Mouse (Mus musculus) CH12.LX (cell line): ENCODE data around the gene Gm9195. TPM values are rescaled to one million over a fixed set of nuclear protein-coding genes. Genes with fewer than 3 reads are reported as not detected.

Experiments
- DNase-seq: peaks from one replicate; pipeline ENCODE4 v3.0.0-alpha.2; 2013; ENCODE audit errors: extremely low read depth
- H3K27ac ChIP-seq: 2 replicates; pipeline ENCODE4 v1.5.1; 2012; ENCODE audit warnings: low read depth, mild to moderate bottlenecking, control low read depth, moderate library complexity; ENCODE audit not compliant: insufficient read depth
- H3K27me3 ChIP-seq: replicated peaks from 2 replicates; pipeline ENCODE3; 2012; ENCODE audit warnings: inconsistent platforms
- H3K36me3 ChIP-seq, 2 experiments: replicated peaks in 1 of 2; 2 replicates each; pipeline versions ENCODE3 to v1.6.1; 2012; ENCODE audit warnings: inconsistent platforms in 1 of 2, low read length in 1 of 2, mild to moderate bottlenecking in 1 of 2, mixed read lengths in 1 of 2, moderate library complexity in 1 of 2; ENCODE audit not compliant: control insufficient read depth in 1 of 2, insufficient read depth in 1 of 2
- H3K4me1 ChIP-seq, 2 experiments: 2 replicates each; pipeline ENCODE4 v1.6.1; 2012; ENCODE audit warnings: inconsistent platforms in 1 of 2, moderate library complexity in 1 of 2; ENCODE audit not compliant: insufficient read depth in 2 of 2, control insufficient read depth in 1 of 2
- H3K4me2 ChIP-seq: 2 replicates; pipeline ENCODE4 v1.6.1; 2012; ENCODE audit warnings: low read depth, mild to moderate bottlenecking, control low read depth; ENCODE audit not compliant: poor library complexity, insufficient read depth, severe bottlenecking
- H3K4me3 ChIP-seq, 3 experiments: fragments of 150-350 bp in 1 of 3; sonication (generic) in 1 of 3; replicated peaks in 1 of 3; 2 replicates each; pipeline versions ENCODE3 to v1.5.1; 2011 to 2012; ENCODE audit warnings: low read depth in 2 of 3, low read length in 2 of 3, mild to moderate bottlenecking in 2 of 3, moderate library complexity in 2 of 3, control low read depth in 1 of 3, improper control_type of control experiment in 1 of 3, inconsistent platforms in 1 of 3, mixed read lengths in 1 of 3; ENCODE audit not compliant: poor library complexity in 1 of 3
- H3K79me2 ChIP-seq: replicated peaks from 2 replicates; pipeline ENCODE4 v1.6.1; 2012; ENCODE audit warnings: mild to moderate bottlenecking, moderate library complexity; ENCODE audit not compliant: control insufficient read depth, poor library complexity, insufficient read depth, severe bottlenecking; ENCODE audit errors: extremely low read depth
- H3K9ac ChIP-seq: 2 replicates; pipeline ENCODE4 v1.6.1; 2012; ENCODE audit warnings: low read depth, mild to moderate bottlenecking, control low read depth, moderate library complexity; ENCODE audit not compliant: insufficient read depth
- H3K9me3 ChIP-seq: replicated peaks from 2 replicates; pipeline ENCODE3; 2012; ENCODE audit warnings: low read length, inconsistent platforms, mixed read lengths
- CHD2 ChIP-seq: IDR thresholded peaks from 2 replicates; pipeline ENCODE4 v1.6.1; 2011; ENCODE audit warnings: low read length, improper control_type of control experiment
- CTCF ChIP-seq, 2 experiments: IDR thresholded peaks in 1 of 2; conservative IDR thresholded peaks in 1 of 2; 2 replicates each; pipeline ENCODE4 v1.5.1; 2011 to 2012; ENCODE audit warnings: low read depth in 2 of 2, low read length in 2 of 2, improper control_type of control experiment in 1 of 2, inconsistent platforms in 1 of 2, mild to moderate bottlenecking in 1 of 2, moderate library complexity in 1 of 2
- E2F4 ChIP-seq: IDR thresholded peaks from 2 replicates; pipeline ENCODE4 v1.6.1; 2011; ENCODE audit warnings: low read depth, low read length, improper control_type of control experiment; ENCODE audit not compliant: insufficient replicate concordance
- EP300 ChIP-seq: IDR thresholded peaks from 2 replicates; pipeline ENCODE4 v1.6.1; 2011; ENCODE audit warnings: low read length, improper control_type of control experiment
- HCFC1 ChIP-seq: IDR thresholded peaks from 2 replicates; pipeline ENCODE4 v1.6.1; 2012; ENCODE audit warnings: low read depth, mild to moderate bottlenecking, inconsistent platforms, low read length, improper control_type of control experiment
- JUN ChIP-seq: IDR thresholded peaks from 2 replicates; pipeline ENCODE4 v1.6.1; 2011; ENCODE audit warnings: low read depth, mild to moderate bottlenecking, low read length, improper control_type of control experiment, moderate library complexity; ENCODE audit not compliant: insufficient read depth
- JUND ChIP-seq: conservative IDR thresholded peaks from 2 replicates; pipeline ENCODE4 v1.6.1; 2011; ENCODE audit warnings: low read depth, low read length, improper control_type of control experiment
- MAX ChIP-seq: IDR thresholded peaks from 2 replicates; pipeline ENCODE4 v1.6.1; 2011; ENCODE audit warnings: low read length, improper control_type of control experiment
- MAZ ChIP-seq: IDR thresholded peaks from 2 replicates; pipeline ENCODE4 v1.6.1; 2012; ENCODE audit warnings: low read depth, mild to moderate bottlenecking, inconsistent platforms, low read length, improper control_type of control experiment, moderate library complexity
- MEF2A ChIP-seq: IDR thresholded peaks from 2 replicates; pipeline ENCODE4 v1.6.1; 2014; ENCODE audit warnings: low read depth, mild to moderate bottlenecking, inconsistent platforms, low read length, improper control_type of control experiment, borderline replicate concordance
- MYC ChIP-seq: IDR thresholded peaks from 2 replicates; pipeline ENCODE4 v1.6.1; 2011; ENCODE audit warnings: low read depth, mild to moderate bottlenecking, improper control_type of control experiment, low read length
- NELFE ChIP-seq: IDR thresholded peaks from 2 replicates; pipeline ENCODE4 v1.6.1; 2011; ENCODE audit warnings: low read depth, low read length, improper control_type of control experiment
- NRF1 ChIP-seq: IDR thresholded peaks from 2 replicates; pipeline ENCODE4 v1.6.1; 2014; ENCODE audit warnings: low read depth, mild to moderate bottlenecking, inconsistent platforms, low read length, improper control_type of control experiment, moderate library complexity
- PAX5 ChIP-seq: IDR thresholded peaks from 2 replicates; pipeline ENCODE4 v1.6.1; 2012; ENCODE audit warnings: low read length, inconsistent platforms, mixed read lengths
- POLR2A ChIP-seq: IDR thresholded peaks from 2 replicates; pipeline ENCODE4 v1.6.1; 2011; ENCODE audit warnings: low read depth, mild to moderate bottlenecking, improper control_type of control experiment, low read length
- RAD21 ChIP-seq: IDR thresholded peaks from 2 replicates; pipeline ENCODE4 v1.6.1; 2011; ENCODE audit warnings: low read depth, mild to moderate bottlenecking, low read length, improper control_type of control experiment, moderate library complexity
- RCOR1 ChIP-seq: conservative IDR thresholded peaks from 2 replicates; pipeline ENCODE4 v1.6.1; 2012; ENCODE audit warnings: low read depth, mild to moderate bottlenecking, inconsistent platforms, low read length, improper control_type of control experiment
- SIN3A ChIP-seq: IDR thresholded peaks from 2 replicates; pipeline ENCODE4 v1.6.1; 2012; ENCODE audit warnings: low read length, improper control_type of control experiment, inconsistent platforms
- UBTF ChIP-seq: IDR thresholded peaks from 2 replicates; pipeline ENCODE4 v1.6.1; 2012; ENCODE audit warnings: low read depth, mild to moderate bottlenecking, inconsistent platforms, low read length, improper control_type of control experiment, moderate library complexity
- USF1 ChIP-seq: IDR thresholded peaks from 2 replicates; pipeline ENCODE4 v1.6.1; 2014; ENCODE audit warnings: low read depth, mild to moderate bottlenecking, inconsistent platforms, low read length, improper control_type of control experiment
- USF2 ChIP-seq: conservative IDR thresholded peaks from 2 replicates; pipeline ENCODE4 v1.6.1; 2011; ENCODE audit warnings: low read depth, low read length, improper control_type of control experiment
- ZC3H11A ChIP-seq: IDR thresholded peaks from 2 replicates; pipeline ENCODE4 v1.6.1; 2012; ENCODE audit warnings: low read depth, mild to moderate bottlenecking, inconsistent platforms, low read length, improper control_type of control experiment
- ZNF384 ChIP-seq: IDR thresholded peaks from 2 replicates; pipeline ENCODE4 v1.6.1; 2012; ENCODE audit warnings: low read depth, low read length, improper control_type of control experiment, inconsistent platforms
- dilution Hi-C: fragments of 300-500 bp; cut with MboI; formaldehyde crosslinking; loops from 2 replicates; pipeline ENCODE4 v1.14.3; 2020; ENCODE audit warnings: low sequenced_read_pairs; ENCODE audit not compliant: extremely low pct_unique_long_range_greater_than_20kb, extremely low pct_ligation_motif_present
- in situ Hi-C: fragments of 300-500 bp; cut with MboI; formaldehyde crosslinking; loops from 3 replicates; pipeline ENCODE4 v1.14.3; 2019; ENCODE audit warnings: low sequenced_read_pairs, low pct_ligation_motif_present, low pct_unique_long_range_greater_than_20kb, mixed read lengths
- polyA plus RNA-seq: library from polyadenylated mRNA; unstranded; fragments of >175 nt; gene quantifications from 2 replicates; pipeline ENCODE4 v1.2.1, GENCODE M21; 2012; ENCODE audit warnings: low read depth; ENCODE audit not compliant: insufficient read length
- total RNA-seq, 2 experiments: library from RNA; depleted of rRNA; stranded (reverse); fragments of 300-350 nt in 1 of 2; fragments of >200 nt in 1 of 2; gene quantifications; 2 replicates each; pipeline ENCODE4 v1.2.3; 2012 to 2014

The Gm9195 gene
- total and polyA plus RNA-seq, 3 experiments: 1.1 to 6.0 (median 2.2) TPM

- Histone ChIP-seq H3K36me3 (no peaks in the 10 kb centered on the region), H3K9me3 (no peaks in the 10 kb centered on the region), H3K4me1 (peaks cover 2 to 3% of the 10 kb centered on the region in 2 experiments; a peak in 2 of 4 replicates), H3K4me2 (no peak overlapping the region), H3K4me3 (no peak overlapping the region), H3K79me2 (no peaks in the 10 kb centered on the region), H3K27ac (no peak overlapping the region), H3K27me3 (no peaks in the 10 kb centered on the region), H3K9ac (no peak overlapping the region)
- in situ Hi-C loops (no loop called here), dilution Hi-C loops (no loop called here)
- TF ChIP-seq SIN3A: no peak
- no peak for TF ChIP-seq CHD2
- TF ChIP-seq HCFC1: no peak
- no peak for TF ChIP-seq RAD21
- TF ChIP-seq MAX: no peak
- TF ChIP-seq ZNF384: no peak
- TF ChIP-seq CTCF (conservative IDR thresholded peaks at IDR 0.05 in 1 of 2, IDR thresholded peaks at IDR 0.05 in 1 of 2; ENCODE audit: low read depth in 2 of 2, low read length in 2 of 2): no peak
- TF ChIP-seq NELFE: no peak
- TF ChIP-seq POLR2A: no peak
- TF ChIP-seq JUND: no peak
- TF ChIP-seq RCOR1: no peak
- TF ChIP-seq MAZ: no peak
- TF ChIP-seq ZC3H11A: no peak
- no peak for TF ChIP-seq JUN
- DNase-seq: no peak
These were observed 15.2 kb upstream of the Gm9195 start for GRCm38 (mm10) chr14:72506723-72507420.

GRCm38 (mm10) chr14:72506018-72506722 is 14.5 kb upstream of the Gm9195 start:
- Histone ChIP-seq H3K79me2 (no peaks in the 10 kb centered on the region), H3K36me3 (no peaks in the 10 kb centered on the region), H3K4me1 (peaks cover 2 to 3% of the 10 kb centered on the region in 2 experiments; a peak in 2 of 4 replicates), H3K9ac (no peak overlapping the region), H3K27me3 (no peaks in the 10 kb centered on the region), H3K9me3 (no peaks in the 10 kb centered on the region), H3K4me2 (no peak overlapping the region), H3K27ac (no peak overlapping the region), H3K4me3 (no peak overlapping the region)
- in situ Hi-C loops (no loop called here), dilution Hi-C loops (no loop called here)
- TF ChIP-seq E2F4 (no peak), UBTF (no peak), RAD21 (no peak), MYC (no peak), USF2 (no peak), PAX5 (no peak), NRF1 (no peak), MEF2A (no peak), ZNF384 (no peak), EP300 (no peak), USF1 (no peak)
- DNase-seq: no peak
